ENCODE assay signal across 28 mouse cellular contexts in the genomic region with DNA sequence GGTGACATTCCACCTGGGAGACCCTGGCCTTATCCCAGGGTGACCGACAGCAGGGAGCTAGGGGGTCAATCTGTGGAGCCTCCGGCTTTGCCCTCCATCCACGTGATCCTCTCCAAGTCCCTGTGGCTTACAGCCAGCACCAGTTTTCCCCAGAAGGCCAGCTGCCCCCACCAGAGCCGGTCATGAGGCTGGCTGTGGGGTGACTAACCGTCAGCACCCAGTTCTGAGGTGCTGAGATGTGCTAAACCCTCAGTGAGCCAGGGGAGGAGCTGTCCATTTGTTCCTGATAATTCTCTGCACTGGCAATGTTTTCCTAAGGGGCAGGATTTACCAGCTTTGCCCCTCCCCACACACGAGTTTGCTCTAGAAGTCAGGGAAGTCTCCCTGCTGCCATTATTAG. TPM values are rescaled to one million over a fixed set of nuclear protein-coding genes. Genes with fewer than 3 reads are reported as not detected.
DNase-seq lines count a peak whose midpoint lies in the region; ATAC-seq lines count a peak whose summit lies in the region.
"Had no signal": no experiment of that assay in that cellular context is flagged by ENCODE, and none has a peak within 500 bp of the region (broad histone marks: within the 10 kb centered on the region; RNA-seq: fewer than 3 reads in every experiment).

No protein-coding gene starts in this region.

- no peak overlapping the region for H3K4me2 ChIP-seq in heart, embryonic 15.5 days
- no peak overlapping the region for H3K4me2 ChIP-seq in heart, embryonic 11.5 days
- H3K4me2 ChIP-seq: embryonic facial prominence, embryonic 13.5 days; forebrain, embryonic 12.5 days; midbrain, embryonic 13.5 days; stomach, embryonic 15.5 days had no signal

- peak; percentile 82 for ATAC-seq in heart, embryonic 15.5 days (replicated peaks; ENCODE audit: insufficient number of reproducible peaks, insufficient read depth, low FRiP score, low read depth)
- ATAC-seq in heart, embryonic 11.5 days (replicated peaks; ENCODE audit: insufficient number of reproducible peaks, low FRiP score, low TSS enrichment) = no peak
- ATAC-seq: activated CD4-positive, CD25-positive, alpha-beta regulatory T cell, adult 4 months; hindbrain, postnatal 0 days; midbrain, embryonic 13.5 days had no signal

- peak; percentile 14 for DNase-seq in kidney, adult 9 months
- no peak for DNase-seq in kidney, postnatal 10 days
- DNase-seq in adipocyte (ENCODE audit: low spot score) = peak; percentile 24
- no peak for DNase-seq in gastrocnemius, adult 8-10 months (ENCODE audit: low spot score in 2 of 2)
- DNase-seq: adrenal gland, postnatal 10 days; B cell, adult 2 months; cerebellum, adult 8-10 months; cerebellum, postnatal 36 days; embryo, embryonic 11 days; gastrocnemius, adult 2 months; lung, adult 2 months; lung, postnatal 14 days; thymus, adult 18-20 months; thymus, postnatal 36 days had no signal

- H3K27ac ChIP-seq in heart, embryonic 15.5 days = peak overlapping the region; percentile 66
- H3K27ac ChIP-seq in heart, embryonic 11.5 days (ENCODE audit: low read depth, low read length) = no peak overlapping the region
- H3K27ac ChIP-seq in macrophage = peak overlapping the region; percentile 71
- H3K27ac ChIP-seq: embryonic facial prominence, embryonic 13.5 days; forebrain, embryonic 12.5 days; gastrocnemius, adult 2 months; hindbrain, postnatal 0 days; limb, embryonic 10.5 days; midbrain, embryonic 13.5 days; stomach, embryonic 15.5 days had no signal

- no peak overlapping the region for H3K9ac ChIP-seq in heart, embryonic 15.5 days
- no peak overlapping the region for H3K9ac ChIP-seq in heart, embryonic 11.5 days (ENCODE audit: low read depth, low read length)
- H3K9ac ChIP-seq: embryonic facial prominence, embryonic 13.5 days; forebrain, embryonic 12.5 days; midbrain, embryonic 13.5 days; stomach, embryonic 15.5 days had no signal

- H3K27me3 ChIP-seq in heart, embryonic 15.5 days = no peaks in the 10 kb centered on the region
- no peaks in the 10 kb centered on the region for H3K27me3 ChIP-seq in heart, embryonic 11.5 days (ENCODE audit: control insufficient read depth, insufficient read depth, low read length)
- H3K27me3 ChIP-seq: CH12.LX; embryonic facial prominence, embryonic 13.5 days; forebrain, embryonic 12.5 days; midbrain, embryonic 13.5 days; stomach, embryonic 15.5 days had no signal

- H3K4me1 ChIP-seq in heart, embryonic 15.5 days (replicated peaks) = peaks cover 17% of the 10 kb centered on the region
- peaks cover 11% of the 10 kb centered on the region for H3K4me1 ChIP-seq in heart, embryonic 11.5 days (ENCODE audit: control insufficient read depth, insufficient read depth, low read length)
- H3K4me1 ChIP-seq: embryonic facial prominence, embryonic 13.5 days; forebrain, embryonic 12.5 days; limb, embryonic 10.5 days; midbrain, embryonic 13.5 days; stomach, embryonic 15.5 days had no signal

- H3K4me3 ChIP-seq in heart, embryonic 15.5 days = no peak overlapping the region
- H3K4me3 ChIP-seq in heart, embryonic 11.5 days (ENCODE audit: low read depth, low read length) = no peak overlapping the region
- no peak overlapping the region for H3K4me3 ChIP-seq in macrophage (ENCODE audit: inconsistent target)
- H3K4me3 ChIP-seq: embryonic facial prominence, embryonic 13.5 days; erythroblast, embryonic 14.5 days; forebrain, embryonic 12.5 days; gastrocnemius, adult 2 months; limb, embryonic 10.5 days; megakaryocyte, embryonic 14.5 days; midbrain, embryonic 13.5 days; stomach, embryonic 15.5 days had no signal

- 42% methylated on average over 6 of the region's 6 CpGs for WGBS in heart, embryonic 15.5 days
- 34% methylated on average over 6 of the region's 6 CpGs for WGBS in heart, embryonic 11.5 days (ENCODE audit: insufficient replicate concordance)
- WGBS in macrophage (ENCODE audit: missing documents) = 76% methylated on average over 6 of the region's 6 CpGs

- no peaks in the 10 kb centered on the region for H3K9me3 ChIP-seq in heart, embryonic 15.5 days (replicated peaks)
- H3K9me3 ChIP-seq in heart, embryonic 11.5 days (replicated peaks; ENCODE audit: control insufficient read depth, low read length) = no peaks in the 10 kb centered on the region
- H3K9me3 ChIP-seq: embryonic facial prominence, embryonic 13.5 days; forebrain, embryonic 12.5 days; G1E; limb, embryonic 10.5 days; midbrain, embryonic 13.5 days; stomach, embryonic 15.5 days had no signal

- no peaks in the 10 kb centered on the region for H3K36me3 ChIP-seq in heart, embryonic 15.5 days
- H3K36me3 ChIP-seq in heart, embryonic 11.5 days (ENCODE audit: control insufficient read depth, insufficient read depth, low read length) = no peaks in the 10 kb centered on the region
- no peaks in the 10 kb centered on the region for H3K36me3 ChIP-seq in macrophage (ENCODE audit: inconsistent target)
- H3K36me3 ChIP-seq: embryonic facial prominence, embryonic 13.5 days; forebrain, embryonic 12.5 days; G1E; limb, embryonic 10.5 days; midbrain, embryonic 13.5 days; stomach, embryonic 15.5 days had no signal

- no peaks in the 10 kb centered on the region for H3K79me2 ChIP-seq in macrophage (ENCODE audit: inconsistent target)

RNA-seq across cellular contexts. Expression of a gene that starts 40.3 kb away (rescaled TPM):
- 34.5 and 34.8 TPM in 2 replicates for polyA plus RNA-seq in heart, embryonic 15.5 days (2015; fragmentation: Nextera tagmentation; extraction: Ambion mirVana)
- 66.7 and 69.2 TPM in 2 replicates for polyA plus RNA-seq in heart, embryonic 11.5 days (2014; fragmentation: Nextera tagmentation; extraction: Ambion mirVana)
- total RNA-seq in macrophage (2018; cell fraction: chromatin; rRNA removed) = 100 to 1,000 TPM in 19 of 26 experiments, 10 to 100 TPM in 7; 17.1 to 870 (median 238) TPM
- 1,000 to 10,000 TPM in 3 of 26 experiments, 100 to 1,000 TPM in 23; 115 to 1,267 (median 399) TPM for total RNA-seq in macrophage (2018; cell fraction: cytosol; rRNA removed)
- total RNA-seq in macrophage (2018; cell fraction: nucleus; rRNA removed) = 1,000 to 10,000 TPM in 1 of 26 experiments, 100 to 1,000 TPM in 24, 10 to 100 TPM in 1; 68.9 to 1,011 (median 406) TPM
- 327 to 500 TPM (median 495 TPM) in 3 replicates for polyA plus RNA-seq in macrophage (2018)
- 10 to 100 TPM; 46.2 to 82.1 (median 70.2) TPM for total RNA-seq in gastrocnemius, adult 8-10 months (2022)

Comparison
In these comparisons a context has a peak if more than half of its experiments do, and no peak if none do; other contexts are left out.
1. DNase-seq: peak in kidney, adult 9 months (single experiment) and adipocyte (single experiment); none in kidney, postnatal 10 days (single experiment) and gastrocnemius, adult 8-10 months (0 of 2).